Mouse (Mus musculus): Measurements from ENCODE around the gene Sumo3.

Gene Sumo3

GRCm38 (mm10) chr10:77589117-77589516 lies 16.8 kb upstream of the Sumo3 start:
- peak; percentile 41 for DNase-seq (ENCODE audit: low read depth, low spot score)

GRCm38 (mm10) chr10:77589749-77590148 lies 16.1 kb upstream of the Sumo3 start:
- no peak for DNase-seq (ENCODE audit: low read depth, low spot score)

- peak; percentile 90 for DNase-seq (ENCODE audit: low read depth, low spot score)
Measured at GRCm38 (mm10) chr10:77590812-77591211, 15.1 kb upstream of the Sumo3 start.

- peak; percentile 93 for DNase-seq (ENCODE audit: low read depth, low spot score)
Measured at GRCm38 (mm10) chr10:77591546-77591945, 14.4 kb upstream of the Sumo3 start.

GRCm38 (mm10) chr10:77596060-77596459 lies 9.8 kb upstream of the Sumo3 start:
- DNase-seq (ENCODE audit: low read depth, low spot score): peak; percentile 76

GRCm38 (mm10) chr10:77603021-77603420 lies 2.9 kb upstream of the Sumo3 start:
- DNase-seq (ENCODE audit: low read depth, low spot score): no peak

- no peak for DNase-seq (ENCODE audit: low read depth, low spot score)
Measured at GRCm38 (mm10) chr10:77604111-77604510, 1.8 kb upstream of the Sumo3 start.

- peak; percentile 39 for DNase-seq (ENCODE audit: low read depth, low spot score)
Measured at GRCm38 (mm10) chr10:77604958-77605357, 939 bp upstream of the Sumo3 start.

- DNase-seq (ENCODE audit: low read depth, low spot score): peak; percentile 76
Measured at GRCm38 (mm10) chr10:77605368-77605767, 529 bp upstream of the Sumo3 start.

GRCm38 (mm10) chr10:77606855-77607254 lies 958 bp downstream of the Sumo3 start:
- DNase-seq (ENCODE audit: low read depth, low spot score): no peak

GRCm38 (mm10) chr10:77607441-77607840 lies 1.5 kb downstream of the Sumo3 start:
- DNase-seq (ENCODE audit: low read depth, low spot score): no peak

GRCm38 (mm10) chr10:77608589-77608988 lies 2.7 kb downstream of the Sumo3 start:
- peak; percentile 60 for DNase-seq (ENCODE audit: low read depth, low spot score)

GRCm38 (mm10) chr10:77610221-77610961 lies 4.5 kb downstream of the Sumo3 start:
- DNase-seq (ENCODE audit: low read depth, low spot score): peak; percentile 57

GRCm38 (mm10) chr10:77613409-77613808 lies 7.5 kb downstream of the Sumo3 start:
- no peak for DNase-seq (ENCODE audit: low read depth, low spot score)

- no peak for DNase-seq (ENCODE audit: low read depth, low spot score)
Measured at GRCm38 (mm10) chr10:77615647-77616046, 9.8 kb downstream of the Sumo3 start.

- DNase-seq (ENCODE audit: low read depth, low spot score): no peak
Measured at GRCm38 (mm10) chr10:77616166-77616565, 10.3 kb downstream of the Sumo3 start.

GRCm38 (mm10) chr10:77616926-77617325 lies 11.0 kb downstream of the Sumo3 start:
- DNase-seq (ENCODE audit: low read depth, low spot score): no peak

- DNase-seq (ENCODE audit: low read depth, low spot score): no peak
Measured at GRCm38 (mm10) chr10:77621546-77621945, 15.6 kb downstream of the Sumo3 start.

GRCm38 (mm10) chr10:77622055-77622988 lies 16.4 kb downstream of the Sumo3 start, which contains the start of gene Ube2g2:
TSS of gene Ube2g2 (plus strand) at chr10:77622275.
- DNase-seq (ENCODE audit: low read depth, low spot score): peak; percentile 94

GRCm38 (mm10) chr10:77623069-77623492 lies 17.2 kb downstream of the Sumo3 start:
- DNase-seq (ENCODE audit: low read depth, low spot score): peak; percentile 90

- no peak for DNase-seq (ENCODE audit: low read depth, low spot score)
Measured at GRCm38 (mm10) chr10:77623639-77624400, 17.9 kb downstream of the Sumo3 start.

- DNase-seq (ENCODE audit: low read depth, low spot score): peak; percentile 79
Measured at GRCm38 (mm10) chr10:77624570-77624995, 18.7 kb downstream of the Sumo3 start.
